Mouse (Mus musculus) forebrain, embryonic 15.5 days (tissue): ENCODE measurements around the gene Eef1g. TPM values are rescaled to one million over a fixed set of nuclear protein-coding genes. Genes with fewer than 3 reads are reported as not detected.

Experiments
- ATAC-seq: fragments of 200-750 bp; cut with Nextera tagmentation; replicated peaks from 2 replicates; pipeline ENCODE4 v1.8.0; 2017; ENCODE audit warnings: mild to moderate bottlenecking, moderate TSS enrichment, moderate library complexity
- H3K27ac ChIP-seq: fragments of 300-500 bp; sonication (generic); replicated peaks from 2 replicates; pipeline ENCODE4 v1.5.1; 2015; ENCODE audit warnings: mild to moderate bottlenecking, inconsistent platforms
- H3K27me3 ChIP-seq: fragments of 300-500 bp; sonication (generic); 2 replicates; pipeline ENCODE4 v1.6.1; 2015; ENCODE audit warnings: inconsistent platforms
- H3K36me3 ChIP-seq: fragments of 300-500 bp; sonication (generic); 2 replicates; pipeline ENCODE4 v1.6.1; 2015; ENCODE audit warnings: mild to moderate bottlenecking, inconsistent platforms
- H3K4me1 ChIP-seq: fragments of 300-500 bp; sonication (generic); 2 replicates; pipeline ENCODE4 v1.6.1; 2015; ENCODE audit warnings: inconsistent platforms
- H3K4me2 ChIP-seq: fragments of 300-500 bp; sonication (generic); replicated peaks from 2 replicates; pipeline ENCODE4 v1.6.1; 2015; ENCODE audit warnings: mild to moderate bottlenecking, inconsistent platforms
- H3K4me3 ChIP-seq: fragments of 300-500 bp; sonication (generic); 2 replicates; pipeline ENCODE4 v1.5.1; 2015; ENCODE audit warnings: mild to moderate bottlenecking, inconsistent platforms
- H3K9ac ChIP-seq: fragments of 300-500 bp; sonication (generic); replicated peaks from 2 replicates; pipeline ENCODE4 v1.6.1; 2015; ENCODE audit warnings: mild to moderate bottlenecking, inconsistent platforms
- H3K9me3 ChIP-seq: fragments of 300-500 bp; sonication (generic); 2 replicates; pipeline ENCODE4 v1.6.1; 2016; ENCODE audit warnings: inconsistent platforms
- WGBS: fragments of 180-500 bp; shearing (Covaris S2); methylation state at CpG from one replicate; pipeline ENCODE4 v1.1.7; 2015; ENCODE audit warnings: mixed read lengths; 5-methylcytosine and 5-hydroxymethylcytosine counted together
- polyA plus RNA-seq: library from polyadenylated mRNA; unstranded; fragments of >200 nt; fragmentation: Nextera tagmentation; extraction: Ambion mirVana; gene quantifications from 2 replicates; pipeline ENCODE4 v1.2.1, GENCODE M21; 2015

Gene Eef1g
- polyA plus RNA-seq, 1 experiment from 2014 or later = 336 TPM

DNA sequence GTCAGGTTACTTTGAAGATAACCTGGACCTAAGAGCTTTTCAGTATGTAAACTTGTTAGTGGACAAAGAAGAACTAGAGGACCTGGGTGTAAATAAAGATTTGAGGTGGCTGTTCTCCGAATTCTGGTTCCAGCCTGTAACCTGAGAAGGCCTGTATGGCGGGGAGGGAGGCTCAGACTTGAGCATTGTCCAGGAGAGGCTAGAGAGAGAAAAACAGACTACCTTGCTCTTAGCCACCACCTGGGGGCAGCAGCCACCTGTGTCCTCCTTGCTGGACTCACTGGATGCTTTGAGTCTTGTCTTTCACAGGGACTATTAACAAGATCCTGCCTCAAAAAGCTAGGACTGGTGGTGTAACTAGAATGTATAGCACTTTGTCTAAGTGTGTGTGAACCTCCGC is 9.7 kb downstream of the Eef1g start:
- 38% methylated on average over 3 of the region's 3 CpGs for WGBS
- no peaks in the 10 kb centered on the region for H3K27me3 ChIP-seq
- ATAC-seq = peak; percentile 42; the same call in 1 of the 2 replicates
- H3K4me2 ChIP-seq = no peak overlapping the region
- H3K27ac ChIP-seq = no peak overlapping the region
- H3K4me1 ChIP-seq = peaks cover 3% of the 10 kb centered on the region
- H3K4me3 ChIP-seq = no peak overlapping the region
- no peak overlapping the region for H3K9ac ChIP-seq
- no peaks in the 10 kb centered on the region for H3K9me3 ChIP-seq
- peaks cover 89% of the 10 kb centered on the region for H3K36me3 ChIP-seq

DNA sequence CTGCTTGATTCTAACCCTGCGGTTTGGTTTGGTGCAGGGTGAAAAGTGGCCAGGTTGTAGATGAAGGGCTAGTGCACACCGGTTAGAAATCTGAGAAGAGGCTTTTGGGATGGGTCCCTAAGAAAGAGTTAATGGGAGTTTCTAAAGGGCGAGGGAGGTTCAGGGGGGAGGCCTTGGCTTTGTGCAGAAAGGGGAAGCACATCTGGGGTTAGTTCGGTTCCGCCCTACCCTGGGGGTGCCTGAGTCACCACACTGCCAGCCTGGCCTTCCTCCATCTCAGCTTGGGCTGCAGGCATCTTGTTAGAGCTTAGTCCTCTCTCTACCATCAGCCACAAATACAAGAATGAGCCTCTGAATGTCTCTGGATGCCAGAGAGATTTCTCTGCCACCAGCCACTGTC is 13.9 kb downstream of the Eef1g start:
- Histone ChIP-seq H3K36me3 (peaks cover 46% of the 10 kb centered on the region), H3K27ac (no peak overlapping the region), H3K4me3 (no peak overlapping the region), H3K9ac (no peak overlapping the region), H3K27me3 (no peaks in the 10 kb centered on the region), H3K4me1 (peaks cover 36% of the 10 kb centered on the region), H3K9me3 (no peaks in the 10 kb centered on the region), H3K4me2 (no peak overlapping the region)
- 49% methylated on average over 5 of the region's 5 CpGs for WGBS
- ATAC-seq = no peak

DNA sequence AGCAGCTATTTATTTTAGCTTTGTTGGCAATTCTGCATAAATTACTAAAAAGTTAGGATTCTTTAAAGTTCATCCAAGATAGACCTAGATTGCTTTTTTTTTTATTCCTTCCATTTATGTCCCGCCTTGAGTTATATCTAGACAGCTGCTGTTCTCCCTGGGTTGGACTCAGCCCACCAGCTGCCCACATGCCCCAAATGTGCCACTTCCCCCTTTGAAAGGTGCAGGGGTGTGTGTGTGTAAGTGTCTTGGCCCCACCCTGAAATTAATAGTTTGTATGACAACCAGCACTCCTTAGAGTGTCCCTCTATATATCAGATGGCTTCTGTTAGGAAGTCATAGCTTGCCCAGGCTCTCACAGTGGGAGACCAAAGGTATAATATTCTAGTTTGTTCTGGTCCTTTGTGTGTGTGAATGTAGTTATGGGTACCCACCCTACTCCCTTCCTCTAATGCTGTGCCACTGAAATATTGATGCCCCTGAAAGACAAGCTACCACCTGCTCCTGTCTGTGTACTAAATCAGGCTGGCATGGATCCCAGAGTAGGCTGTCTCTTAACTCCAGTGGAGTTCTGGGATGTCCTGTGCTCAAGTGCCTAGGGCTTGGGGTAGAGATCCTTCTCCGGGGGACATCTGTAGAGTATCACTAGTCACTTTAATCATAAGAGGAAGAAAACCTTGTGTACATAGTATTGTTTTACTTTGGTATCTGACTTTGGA is 14.8 kb downstream of the Eef1g start:
- WGBS = 66% methylated on average over 2 of the region's 2 CpGs

DNA sequence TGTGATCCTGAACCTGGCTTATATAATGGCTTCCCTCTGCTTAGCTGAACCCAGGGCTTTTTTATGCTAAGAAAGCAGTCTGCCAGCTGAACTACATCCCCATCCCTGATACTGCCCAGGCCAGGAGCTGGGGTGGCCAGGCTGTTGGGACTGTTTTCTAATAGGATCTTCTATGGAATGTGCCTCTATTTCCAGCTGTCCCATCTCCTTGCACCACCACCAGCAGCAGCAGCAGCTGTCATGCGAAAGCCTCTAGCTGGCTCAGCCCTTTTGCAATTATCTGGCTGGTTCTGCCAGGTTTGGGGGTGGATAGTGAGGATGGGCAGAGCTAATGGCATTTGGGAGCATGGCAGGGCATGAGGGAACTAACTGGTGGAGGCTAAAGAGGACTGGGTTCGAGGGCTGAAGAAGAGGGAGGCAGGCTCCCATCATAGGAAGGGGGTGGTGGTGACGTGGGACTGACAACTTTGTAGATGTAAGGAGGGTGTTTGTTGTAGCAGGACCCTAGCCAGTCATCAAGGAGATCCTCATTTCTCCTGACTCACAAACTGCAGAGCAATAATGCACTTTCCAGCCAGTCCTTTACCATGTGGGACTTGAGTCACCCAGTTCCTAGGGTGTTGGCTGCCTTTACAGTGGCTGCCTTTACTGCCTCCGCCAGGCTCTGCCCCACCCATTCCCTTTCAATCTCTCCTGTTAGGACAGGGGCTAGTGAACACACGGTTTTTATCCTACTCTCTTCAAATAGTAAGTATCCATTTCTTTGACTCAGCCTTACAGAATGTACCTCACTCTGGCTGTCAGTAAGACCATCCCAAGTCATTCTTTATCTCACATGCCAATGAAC is 15.7 kb downstream of the Eef1g start:
- ATAC-seq = no peak
- no peaks in the 10 kb centered on the region for H3K27me3 ChIP-seq
- H3K4me3 ChIP-seq = no peak overlapping the region
- H3K4me1 ChIP-seq = peaks cover 36% of the 10 kb centered on the region
- no peaks in the 10 kb centered on the region for H3K9me3 ChIP-seq
- no peak overlapping the region for H3K27ac ChIP-seq
- WGBS = 59% methylated on average over 5 of the region's 5 CpGs
- H3K36me3 ChIP-seq = peaks cover 30% of the 10 kb centered on the region
- no peak overlapping the region for H3K4me2 ChIP-seq
- no peak overlapping the region for H3K9ac ChIP-seq

More for the DNA sequence above, 14.8 kb downstream of the Eef1g start:
- Histone ChIP-seq H3K4me1 (peaks cover 36% of the 10 kb centered on the region), H3K9ac (no peak overlapping the region), H3K27me3 (no peaks in the 10 kb centered on the region), H3K4me2 (no peak overlapping the region), H3K9me3 (no peaks in the 10 kb centered on the region), H3K36me3 (peaks cover 39% of the 10 kb centered on the region), H3K4me3 (no peak overlapping the region), H3K27ac (peak overlapping the region; percentile 29; the same call in 1 of the 2 replicates)
- 0 out of 2 replicates have a peak, but pooled peaks have one; percentile 8 for ATAC-seq

DNA sequence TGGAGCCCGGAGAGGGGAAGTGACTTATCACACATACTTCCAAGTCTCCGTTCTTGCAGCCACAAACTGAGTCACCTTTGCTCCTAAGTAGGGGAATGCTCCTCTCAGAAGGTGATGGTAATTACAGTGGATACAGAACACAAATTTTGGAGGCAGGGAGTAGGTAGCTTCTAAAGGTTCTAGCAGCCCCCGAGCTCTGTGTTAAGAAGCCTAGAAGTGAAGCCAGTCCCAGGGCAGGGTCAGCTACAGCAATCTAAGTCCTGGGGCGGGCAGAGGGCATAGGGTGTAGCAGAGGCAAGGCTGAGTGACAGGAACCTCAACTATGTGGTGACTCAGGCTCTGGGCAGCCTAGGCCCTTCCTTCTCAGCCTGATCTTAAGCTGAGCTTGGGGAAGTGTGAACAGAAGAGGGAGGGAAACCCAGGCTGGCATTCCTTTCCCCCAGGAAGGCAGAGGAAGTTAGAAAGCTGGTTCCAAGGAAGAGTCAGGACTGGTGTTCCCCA is 16.4 kb downstream of the Eef1g start:
- ATAC-seq = no peak

DNA sequence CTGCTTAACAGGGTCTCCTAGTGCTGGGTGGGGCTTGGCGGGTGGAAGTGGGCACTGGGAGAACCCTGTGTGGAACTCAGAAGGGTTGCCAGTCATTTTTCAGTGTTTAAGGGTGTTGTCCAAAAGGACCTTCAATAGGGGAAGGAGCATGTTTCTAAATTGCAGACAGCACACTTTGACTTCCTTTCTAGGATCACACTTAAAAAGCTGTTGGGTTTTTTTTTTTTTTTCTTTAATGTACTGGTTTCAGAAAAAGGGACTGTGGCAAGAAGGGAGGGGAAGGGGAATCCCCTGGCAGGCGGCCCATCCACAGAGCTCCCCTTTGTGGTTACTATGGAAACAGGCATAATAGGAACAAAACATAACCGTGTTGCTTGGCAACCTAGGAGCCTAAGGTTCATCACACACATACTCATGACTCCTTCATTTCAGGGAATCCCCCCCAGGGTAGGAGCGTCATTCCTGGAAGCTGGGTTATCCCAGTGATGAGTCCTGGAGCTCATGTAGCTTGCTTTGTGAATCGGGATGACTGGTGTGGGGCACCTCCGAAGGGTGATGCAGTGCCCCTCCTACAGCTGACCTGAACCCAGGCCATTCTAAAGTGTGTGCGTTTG is 17.5 kb downstream of the Eef1g start:
- peaks cover 8% of the 10 kb centered on the region for H3K27me3 ChIP-seq
- peak overlapping the region; percentile 27 for H3K4me2 ChIP-seq
- WGBS = 2% methylated on average over 7 of the region's 7 CpGs

More for the DNA sequence above, 16.4 kb downstream of the Eef1g start:
- H3K4me1 ChIP-seq = peaks cover 39% of the 10 kb centered on the region
- H3K9ac ChIP-seq = no peak overlapping the region
- H3K9me3 ChIP-seq = no peaks in the 10 kb centered on the region
- no peak overlapping the region for H3K27ac ChIP-seq
- peaks cover 23% of the 10 kb centered on the region for H3K36me3 ChIP-seq
- 59% methylated on average over 4 of the region's 4 CpGs for WGBS
- H3K4me2 ChIP-seq = no peak overlapping the region
- H3K27me3 ChIP-seq = peaks cover 4% of the 10 kb centered on the region; the same call in 1 of the 2 replicates
- H3K4me3 ChIP-seq = no peak overlapping the region

DNA sequence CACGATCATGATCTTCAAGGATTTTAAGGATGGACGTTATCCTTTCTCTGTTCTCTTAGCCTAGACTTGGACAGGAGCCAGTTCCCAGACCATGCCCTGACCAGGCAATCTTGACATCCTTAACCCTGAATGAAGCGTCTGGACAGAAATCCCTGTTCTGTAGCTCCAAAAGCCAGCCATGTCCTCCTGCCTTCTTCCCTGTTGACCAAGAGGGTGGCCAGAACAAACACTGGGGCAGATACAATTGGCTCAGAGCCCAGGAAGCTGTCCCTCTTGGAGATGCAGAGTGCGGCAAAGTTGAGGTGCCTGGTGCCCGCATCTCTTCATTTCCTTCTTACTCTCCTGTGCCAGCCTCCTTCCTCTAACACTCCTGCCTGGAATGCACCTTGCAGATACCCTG is 19.1 kb downstream of the Eef1g start:
- Histone ChIP-seq H3K4me3 (no peak overlapping the region), H3K27me3 (peaks cover 13% of the 10 kb centered on the region), H3K4me1 (peaks cover 64% of the 10 kb centered on the region), H3K4me2 (no peak overlapping the region), H3K9me3 (no peaks in the 10 kb centered on the region), H3K27ac (no peak overlapping the region), H3K36me3 (no peaks in the 10 kb centered on the region), H3K9ac (no peak overlapping the region)
- no peak for ATAC-seq
- 53% methylated on average over 5 of the region's 5 CpGs for WGBS

More for the DNA sequence above, 17.5 kb downstream of the Eef1g start:
- H3K4me1 ChIP-seq = peaks cover 50% of the 10 kb centered on the region
- peak overlapping the region; percentile 15; the same call in 1 of the 2 replicates for H3K4me3 ChIP-seq
- peak; percentile 66 for ATAC-seq
- no peaks in the 10 kb centered on the region for H3K9me3 ChIP-seq
- H3K9ac ChIP-seq = peak overlapping the region; percentile 23; the same call in 1 of the 2 replicates
- peak overlapping the region; percentile 71 for H3K27ac ChIP-seq
- peaks cover 11% of the 10 kb centered on the region for H3K36me3 ChIP-seq

DNA sequence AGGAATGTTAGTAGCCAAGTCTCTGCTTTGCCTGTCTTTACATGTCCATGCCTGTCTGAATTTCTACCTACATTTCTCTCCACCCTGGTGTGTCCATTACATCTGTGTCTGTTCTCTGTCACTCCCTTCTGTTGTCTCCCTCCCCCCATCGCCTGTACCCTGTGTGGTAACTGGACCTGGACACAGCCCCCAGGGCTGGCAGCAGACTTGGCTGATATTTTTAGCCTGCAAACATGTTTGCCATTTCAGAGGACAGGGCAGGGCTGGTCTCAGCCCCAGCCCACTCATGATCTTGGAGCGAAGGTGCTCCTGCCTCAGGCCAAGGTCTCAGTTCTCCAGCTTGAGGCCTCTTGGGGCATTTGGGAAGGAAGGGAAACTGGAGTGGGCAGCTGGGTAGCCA is 21.0 kb downstream of the Eef1g start:
- no peaks in the 10 kb centered on the region for H3K9me3 ChIP-seq
- H3K4me1 ChIP-seq = peaks cover 53% of the 10 kb centered on the region
- H3K27ac ChIP-seq = no peak overlapping the region
- no peak overlapping the region for H3K4me2 ChIP-seq
- no peaks in the 10 kb centered on the region for H3K36me3 ChIP-seq
- no peak overlapping the region for H3K4me3 ChIP-seq
- WGBS = 55% methylated on average over 2 of the region's 2 CpGs
- H3K9ac ChIP-seq = no peak overlapping the region
- peaks cover 13% of the 10 kb centered on the region for H3K27me3 ChIP-seq
- no peak for ATAC-seq

DNA sequence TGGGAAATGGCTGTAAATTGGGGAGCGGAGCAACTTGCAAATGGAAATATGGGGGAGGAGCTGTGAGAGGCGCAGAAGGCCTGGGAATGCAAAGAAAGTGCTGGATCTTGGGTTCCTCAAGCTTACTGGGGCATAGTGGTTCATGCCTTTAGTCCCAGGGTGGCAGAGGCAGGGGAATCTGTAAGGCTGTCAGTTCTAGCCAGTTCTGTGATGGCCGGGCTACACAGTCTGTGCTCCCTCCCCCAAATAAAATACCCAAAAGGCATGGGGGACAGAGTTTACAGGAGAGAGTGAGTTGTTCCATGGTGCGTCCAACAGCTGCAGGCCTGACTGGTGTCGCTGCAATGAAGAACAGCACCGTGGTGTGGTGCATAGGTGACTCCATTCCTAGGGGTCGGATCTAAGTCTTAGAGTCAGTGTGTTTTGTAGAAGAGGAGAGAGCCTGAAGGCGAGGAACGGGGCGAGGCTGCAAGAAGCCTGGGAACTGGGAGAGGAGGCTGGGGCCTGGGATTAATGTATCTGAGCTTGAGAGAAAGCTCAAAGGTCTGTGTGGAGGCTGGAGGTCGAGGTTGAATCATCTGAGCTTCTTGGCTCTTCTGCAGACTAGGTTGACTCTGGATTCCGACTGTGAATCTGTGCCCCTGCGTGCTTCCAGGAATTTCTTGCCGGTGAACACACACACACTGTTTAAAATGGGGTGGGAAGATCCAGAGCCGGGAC is 21.7 kb downstream of the Eef1g start:
- Histone ChIP-seq H3K9ac (no peak overlapping the region), H3K36me3 (no peaks in the 10 kb centered on the region), H3K27ac (no peak overlapping the region), H3K4me2 (peak overlapping the region; percentile 91), H3K9me3 (no peaks in the 10 kb centered on the region), H3K4me3 (peak overlapping the region; percentile 47), H3K27me3 (peaks cover 13% of the 10 kb centered on the region), H3K4me1 (peaks cover 48% of the 10 kb centered on the region)
- ATAC-seq = no peak
- 20% methylated on average over 15 of the region's 15 CpGs for WGBS

DNA sequence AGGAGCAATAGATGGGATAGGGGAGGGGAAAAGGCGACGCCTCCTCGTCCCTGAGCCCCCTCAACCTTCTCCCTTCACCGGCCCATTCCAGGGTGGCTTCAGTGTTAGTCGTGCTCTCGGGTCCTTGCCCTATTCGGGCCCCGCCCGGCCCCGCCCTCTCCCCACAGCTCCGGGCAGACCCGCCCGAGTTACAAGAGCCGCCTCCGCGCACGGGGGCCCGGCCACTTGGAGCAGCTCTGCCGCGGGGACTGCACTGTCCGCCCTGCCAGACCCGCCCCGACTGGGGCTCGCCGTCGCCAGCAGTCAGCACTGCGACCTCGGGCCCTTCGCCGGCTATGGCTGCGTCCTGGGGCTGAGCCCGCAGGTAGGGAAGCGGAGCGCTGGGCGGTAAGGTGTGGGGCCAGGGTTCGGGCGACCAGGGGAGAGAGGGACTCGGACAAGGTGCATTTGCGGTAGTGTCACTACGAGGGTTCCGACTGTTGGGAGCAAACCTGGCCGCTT is 22.3 kb downstream of the Eef1g start, which contains the start of gene Ahnak:
TSS of gene Ahnak (plus strand) at position 219 of the 501 bp plus-strand sequence.
- WGBS = under 1% methylated on average over 42 of the region's 42 CpGs
- Histone ChIP-seq H3K27me3 (peaks cover 13% of the 10 kb centered on the region), H3K4me3 (peak within 1 kb of the TSS; percentile 47), H3K36me3 (no peaks in the 10 kb centered on the region), H3K9ac (peak within 1 kb of the TSS; percentile 53), H3K9me3 (no peaks in the 10 kb centered on the region), H3K27ac (no peak within 1 kb of the TSS), H3K4me2 (peak within 1 kb of the TSS; percentile 91), H3K4me1 (peaks cover 41% of the 10 kb centered on the region)
- peak; percentile 21; the same call in 1 of the 2 replicates for ATAC-seq
